Mouse (Mus musculus): Measurements from ENCODE around the gene Gm45062. TPM values are rescaled to one million over a fixed set of nuclear protein-coding genes. Genes with fewer than 3 reads are reported as not detected.
A peak's percentile ranks its signal among the peaks of the same experiment; 100 is the strongest.

Gene Gm45062
- polyA plus RNA-seq, 1 experiment from 2014 or later, result 8.2 TPM

DNA sequence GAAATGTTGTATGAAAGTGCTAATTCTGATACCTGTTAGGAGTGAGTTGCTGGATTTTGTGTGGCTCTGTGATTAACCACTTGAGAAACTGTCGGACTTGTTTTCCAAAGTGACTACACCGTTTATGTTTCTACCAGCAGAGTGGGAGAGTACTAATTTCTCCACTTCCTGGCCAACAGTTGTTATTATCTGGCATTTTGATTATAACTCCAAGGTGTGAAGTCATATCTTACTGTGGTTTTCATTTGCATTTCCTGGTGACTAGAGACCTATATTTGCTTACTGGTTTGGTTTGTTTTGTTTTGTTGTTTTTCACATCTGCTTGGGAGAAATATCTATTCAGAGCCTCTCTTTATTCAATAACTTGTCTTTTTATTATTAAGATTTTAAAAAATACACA is 149.1 kb downstream of the Gm45062 start:
- H3K4me2 ChIP-seq (ENCODE audit: low read depth, low read length), result no peak overlapping the region
- H3K27ac ChIP-seq (replicated peaks; ENCODE audit: low read depth, low read length), result no peak overlapping the region
- H3K27me3 ChIP-seq (replicated peaks; ENCODE audit: control insufficient read depth, insufficient read depth, low read length), result no peaks in the 10 kb centered on the region
- no peaks in the 10 kb centered on the region; the same call in 1 of the 2 replicates for H3K4me1 ChIP-seq (ENCODE audit: control insufficient read depth, insufficient read depth, low read length)
- no peaks in the 10 kb centered on the region for H3K36me3 ChIP-seq (ENCODE audit: control insufficient read depth, insufficient read depth, low read length)
- no peaks in the 10 kb centered on the region for H3K9me3 ChIP-seq (ENCODE audit: control insufficient read depth, low read length)
- ATAC-seq (ENCODE audit: low read depth), result no peak
- DNase-seq (ENCODE audit: low spot score), result no peak
- H3K9ac ChIP-seq (ENCODE audit: low read depth, low read length), result no peak overlapping the region
- no peak overlapping the region for H3K4me3 ChIP-seq (ENCODE audit: low read depth, low read length)
- WGBS, result 75% methylated on average over 2 of the region's 2 CpGs

DNA sequence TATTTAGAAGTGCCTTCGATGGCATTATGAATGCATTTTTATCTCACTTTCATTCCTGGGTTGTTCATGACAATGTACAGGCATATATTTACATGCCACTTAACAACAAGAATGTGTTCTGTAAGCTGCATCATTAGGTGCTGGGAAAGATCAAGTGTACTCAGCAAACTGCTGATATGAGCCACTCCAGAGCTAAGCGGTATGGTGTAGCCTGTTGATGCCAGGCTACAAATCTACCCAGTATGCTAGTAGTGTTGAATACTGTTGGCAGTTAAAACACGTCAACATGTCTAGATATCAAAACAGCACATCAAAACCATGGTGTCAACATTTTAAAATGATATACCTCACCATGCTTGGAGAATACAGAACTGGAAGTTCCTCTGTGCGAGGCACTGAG is 150.6 kb downstream of the Gm45062 start:
- H3K4me1 ChIP-seq (ENCODE audit: control insufficient read depth, insufficient read depth, low read length), result no peaks in the 10 kb centered on the region; the same call in 1 of the 2 replicates
- no peaks in the 10 kb centered on the region for H3K36me3 ChIP-seq (ENCODE audit: control insufficient read depth, insufficient read depth, low read length)
- 91% methylated on average over 4 of the region's 4 CpGs for WGBS
- DNase-seq (ENCODE audit: low spot score) (no peak), ATAC-seq (ENCODE audit: low read depth) (no peak)
- H3K27ac ChIP-seq (replicated peaks; ENCODE audit: low read depth, low read length), result no peak overlapping the region
- no peaks in the 10 kb centered on the region for H3K9me3 ChIP-seq (ENCODE audit: control insufficient read depth, low read length)
- no peak overlapping the region for H3K4me2 ChIP-seq (ENCODE audit: low read depth, low read length)
- H3K9ac ChIP-seq (ENCODE audit: low read depth, low read length), result no peak overlapping the region
- no peak overlapping the region for H3K4me3 ChIP-seq (ENCODE audit: low read depth, low read length)
- H3K27me3 ChIP-seq (replicated peaks; ENCODE audit: control insufficient read depth, insufficient read depth, low read length), result no peaks in the 10 kb centered on the region

DNA sequence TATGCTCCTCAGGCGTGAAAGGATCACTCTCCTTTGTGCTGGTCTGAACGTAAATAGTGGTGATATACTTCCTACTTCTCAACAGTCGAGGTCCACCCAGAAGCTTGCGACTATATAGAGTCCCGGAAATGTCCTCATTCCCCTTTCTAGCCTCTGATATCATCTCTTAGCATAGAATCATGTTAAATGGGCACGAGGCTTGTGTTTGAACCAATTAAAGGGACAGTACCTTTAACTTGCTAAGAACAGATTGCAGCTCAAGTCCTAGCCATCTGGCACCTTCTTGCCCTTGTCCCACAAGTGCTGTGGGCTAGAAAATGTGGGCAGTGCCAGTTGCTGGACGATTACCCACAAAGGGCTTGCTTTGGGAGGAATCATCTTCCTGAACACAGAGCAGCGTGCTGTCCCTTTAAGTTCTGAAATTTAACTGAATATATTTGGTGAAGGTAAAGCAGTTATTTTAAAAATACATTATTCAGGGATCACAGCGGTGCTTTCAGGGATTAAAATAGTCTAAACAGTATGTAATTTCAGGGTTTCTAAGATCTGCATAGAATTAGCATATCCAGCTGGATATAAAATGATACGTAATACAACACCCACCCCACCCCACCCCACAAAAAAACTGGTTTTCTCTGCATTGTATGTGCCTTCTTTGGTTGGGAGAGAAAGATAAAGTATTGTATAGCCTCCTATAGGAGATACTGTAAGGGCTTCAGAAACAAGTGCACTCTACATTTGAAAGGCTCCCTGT is 153.8 kb downstream of the Gm45062 start:
- DNase-seq (ENCODE audit: low spot score) (no peak), ATAC-seq (ENCODE audit: low read depth) (no peak; the same call in 1 of the 2 replicates)
- no peak overlapping the region for H3K4me2 ChIP-seq (ENCODE audit: low read depth, low read length)
- H3K36me3 ChIP-seq (ENCODE audit: control insufficient read depth, insufficient read depth, low read length), result no peaks in the 10 kb centered on the region
- 76% methylated on average over 10 of the region's 10 CpGs for WGBS
- no peaks in the 10 kb centered on the region for H3K9me3 ChIP-seq (ENCODE audit: control insufficient read depth, low read length)
- H3K4me3 ChIP-seq (ENCODE audit: low read depth, low read length), result no peak overlapping the region
- H3K27me3 ChIP-seq (replicated peaks; ENCODE audit: control insufficient read depth, insufficient read depth, low read length), result no peaks in the 10 kb centered on the region
- no peak overlapping the region for H3K27ac ChIP-seq (replicated peaks; ENCODE audit: low read depth, low read length)
- H3K9ac ChIP-seq (ENCODE audit: low read depth, low read length), result no peak overlapping the region
- no peaks in the 10 kb centered on the region; the same call in 1 of the 2 replicates for H3K4me1 ChIP-seq (ENCODE audit: control insufficient read depth, insufficient read depth, low read length)

DNA sequence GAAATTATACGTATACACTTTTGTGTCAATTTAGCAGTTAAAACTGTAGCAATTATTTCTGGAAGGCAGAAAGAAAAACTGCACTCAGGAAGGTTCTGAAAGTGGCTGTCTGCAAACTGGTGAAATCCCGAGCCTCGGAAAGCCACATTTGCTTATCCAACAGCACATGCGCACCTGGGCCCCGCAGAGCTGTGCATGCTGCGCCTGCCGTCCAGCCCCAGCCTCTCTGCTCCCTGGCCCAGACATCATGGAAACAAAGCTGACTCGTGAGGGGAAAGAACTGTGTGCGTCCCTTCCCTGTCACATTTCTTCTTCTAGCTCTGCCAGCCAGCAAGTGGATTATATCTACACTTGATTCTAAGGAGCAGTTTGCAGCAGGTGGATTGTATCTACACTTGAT is 154.8 kb downstream of the Gm45062 start:
- WGBS, result 64% methylated on average over 9 of the region's 9 CpGs
- Histone ChIP-seq H3K4me1 (ENCODE audit: control insufficient read depth, insufficient read depth, low read length) (no peaks in the 10 kb centered on the region; the same call in 1 of the 2 replicates), H3K4me2 (ENCODE audit: low read depth, low read length) (no peak overlapping the region), H3K27me3 (replicated peaks; ENCODE audit: control insufficient read depth, insufficient read depth, low read length) (no peaks in the 10 kb centered on the region), H3K9me3 (ENCODE audit: control insufficient read depth, low read length) (no peaks in the 10 kb centered on the region), H3K27ac (replicated peaks; ENCODE audit: low read depth, low read length) (no peak overlapping the region), H3K9ac (ENCODE audit: low read depth, low read length) (no peak overlapping the region), H3K4me3 (ENCODE audit: low read depth, low read length) (no peak overlapping the region), H3K36me3 (ENCODE audit: control insufficient read depth, insufficient read depth, low read length) (no peaks in the 10 kb centered on the region)
- DNase-seq (ENCODE audit: low spot score) (no peak), ATAC-seq (ENCODE audit: low read depth) (no peak)

DNA sequence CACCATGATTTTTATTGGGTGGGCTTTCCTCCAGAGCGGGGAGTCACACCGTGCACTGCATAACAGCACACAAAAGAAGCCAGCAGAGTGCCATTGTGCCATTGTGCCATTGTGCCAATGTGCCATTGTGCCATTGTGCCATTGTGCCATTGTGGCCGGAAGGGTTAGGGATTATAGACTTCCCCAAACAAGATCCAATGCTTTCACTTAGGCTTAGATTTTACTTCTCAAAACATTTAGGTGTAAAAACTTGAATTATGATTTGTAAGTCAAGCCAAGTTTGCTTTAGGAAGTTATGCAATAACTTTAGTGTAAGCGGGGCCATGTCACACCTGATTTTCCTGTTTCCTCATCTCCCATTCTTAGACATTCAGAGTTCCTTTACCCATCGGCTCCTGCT is 156.6 kb downstream of the Gm45062 start:
- Histone ChIP-seq H3K27me3 (replicated peaks; ENCODE audit: control insufficient read depth, insufficient read depth, low read length) (no peaks in the 10 kb centered on the region), H3K27ac (replicated peaks; ENCODE audit: low read depth, low read length) (no peak overlapping the region), H3K4me2 (ENCODE audit: low read depth, low read length) (no peak overlapping the region), H3K36me3 (ENCODE audit: control insufficient read depth, insufficient read depth, low read length) (no peaks in the 10 kb centered on the region), H3K4me3 (ENCODE audit: low read depth, low read length) (no peak overlapping the region), H3K9me3 (ENCODE audit: control insufficient read depth, low read length) (no peaks in the 10 kb centered on the region), H3K4me1 (ENCODE audit: control insufficient read depth, insufficient read depth, low read length) (no peaks in the 10 kb centered on the region; the same call in 1 of the 2 replicates), H3K9ac (ENCODE audit: low read depth, low read length) (no peak overlapping the region)
- 91% methylated on average over 5 of the region's 5 CpGs for WGBS
- ATAC-seq (ENCODE audit: low read depth) (no peak), DNase-seq (ENCODE audit: low spot score) (no peak)

DNA sequence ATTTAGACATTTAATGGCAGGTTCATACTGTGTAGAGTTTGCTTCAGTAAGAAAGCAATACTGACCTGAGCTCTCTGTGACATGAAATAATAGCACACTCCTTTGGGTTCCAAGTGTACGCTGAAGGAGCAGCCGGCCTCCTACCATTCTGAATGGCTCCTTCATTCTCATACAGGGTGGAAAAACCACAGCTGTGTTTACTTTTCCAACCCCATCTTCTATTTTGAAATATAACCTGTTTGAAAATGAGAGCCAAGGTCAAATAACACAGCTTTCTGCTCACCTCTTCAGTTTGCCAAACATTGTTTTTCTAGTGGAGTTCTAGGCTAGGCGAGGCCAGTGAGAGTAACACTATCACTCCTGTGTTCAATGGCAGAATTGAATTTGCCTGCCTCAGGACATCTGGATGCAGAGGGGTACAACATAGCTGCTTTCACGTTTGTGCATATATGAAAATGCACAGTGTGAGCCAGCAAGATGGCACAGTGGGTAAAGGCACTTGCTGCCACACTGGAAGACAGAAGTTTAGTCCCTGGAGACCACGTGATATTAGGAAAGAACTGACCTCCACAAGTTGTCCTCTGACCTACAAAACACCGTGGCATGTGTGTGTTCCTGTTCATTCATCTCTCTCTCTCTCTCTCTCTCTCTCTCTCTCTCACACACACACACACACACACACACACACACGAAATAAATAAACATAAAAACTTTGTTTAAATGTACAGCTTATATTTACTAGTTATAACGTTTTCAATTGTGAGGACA is 157.7 kb downstream of the Gm45062 start:
- Histone ChIP-seq H3K36me3 (ENCODE audit: control insufficient read depth, insufficient read depth, low read length) (no peaks in the 10 kb centered on the region), H3K4me2 (ENCODE audit: low read depth, low read length) (no peak overlapping the region), H3K4me3 (ENCODE audit: low read depth, low read length) (no peak overlapping the region), H3K4me1 (ENCODE audit: control insufficient read depth, insufficient read depth, low read length) (no peaks in the 10 kb centered on the region; the same call in 1 of the 2 replicates), H3K27me3 (replicated peaks; ENCODE audit: control insufficient read depth, insufficient read depth, low read length) (no peaks in the 10 kb centered on the region), H3K9ac (ENCODE audit: low read depth, low read length) (no peak overlapping the region), H3K9me3 (ENCODE audit: control insufficient read depth, low read length) (no peaks in the 10 kb centered on the region), H3K27ac (replicated peaks; ENCODE audit: low read depth, low read length) (no peak overlapping the region; the same call in 1 of the 2 replicates)
- ATAC-seq (ENCODE audit: low read depth) (peak; percentile 48; the same call in 1 of the 2 replicates), DNase-seq (ENCODE audit: low spot score) (peak; percentile 28)
- WGBS, result 60% methylated on average over 8 of the region's 8 CpGs

DNA sequence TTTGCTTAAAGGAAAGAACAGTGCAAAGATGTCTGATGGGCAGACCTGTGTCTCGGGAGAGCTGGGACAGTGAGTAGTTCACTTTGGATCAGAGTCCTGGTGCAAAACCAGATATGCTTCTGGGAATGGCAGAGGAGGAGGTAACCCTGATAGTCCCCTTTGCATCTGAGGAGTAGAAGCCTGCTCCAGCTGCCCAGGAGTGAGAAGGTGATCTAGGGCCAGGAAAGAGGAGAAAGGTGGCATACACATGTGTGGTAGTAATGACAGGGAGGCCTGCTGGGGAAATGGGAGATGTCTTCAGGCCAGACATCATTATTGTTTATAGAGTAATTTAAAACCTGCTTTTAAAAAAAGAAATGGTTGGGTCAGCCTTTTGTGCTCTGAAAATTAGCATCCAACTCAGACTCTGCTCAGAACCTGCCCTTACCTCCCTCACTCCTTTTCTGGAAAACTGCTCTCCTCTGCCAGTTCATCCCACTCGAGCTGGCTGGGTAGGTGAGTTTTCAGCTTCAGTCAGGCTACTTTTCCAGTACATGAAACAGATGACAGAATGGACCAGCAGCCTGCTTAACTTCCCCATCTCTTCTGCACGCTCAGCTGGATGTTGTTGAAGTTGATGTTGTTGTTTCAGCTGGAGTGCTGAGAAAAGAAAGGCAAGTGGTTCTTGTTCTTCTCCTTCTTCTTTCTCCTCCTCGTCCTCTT is 160.4 kb downstream of the Gm45062 start:
- 45% methylated on average over 4 of the region's 4 CpGs for WGBS
- DNase-seq (ENCODE audit: low spot score) (no peak), ATAC-seq (ENCODE audit: low read depth) (no peak)
- Histone ChIP-seq H3K27me3 (replicated peaks; ENCODE audit: control insufficient read depth, insufficient read depth, low read length) (no peaks in the 10 kb centered on the region), H3K4me2 (ENCODE audit: low read depth, low read length) (no peak overlapping the region), H3K27ac (replicated peaks; ENCODE audit: low read depth, low read length) (no peak overlapping the region), H3K4me1 (ENCODE audit: control insufficient read depth, insufficient read depth, low read length) (no peaks in the 10 kb centered on the region), H3K9ac (ENCODE audit: low read depth, low read length) (no peak overlapping the region), H3K36me3 (ENCODE audit: control insufficient read depth, insufficient read depth, low read length) (no peaks in the 10 kb centered on the region), H3K4me3 (ENCODE audit: low read depth, low read length) (no peak overlapping the region), H3K9me3 (ENCODE audit: control insufficient read depth, low read length) (no peaks in the 10 kb centered on the region)

DNA sequence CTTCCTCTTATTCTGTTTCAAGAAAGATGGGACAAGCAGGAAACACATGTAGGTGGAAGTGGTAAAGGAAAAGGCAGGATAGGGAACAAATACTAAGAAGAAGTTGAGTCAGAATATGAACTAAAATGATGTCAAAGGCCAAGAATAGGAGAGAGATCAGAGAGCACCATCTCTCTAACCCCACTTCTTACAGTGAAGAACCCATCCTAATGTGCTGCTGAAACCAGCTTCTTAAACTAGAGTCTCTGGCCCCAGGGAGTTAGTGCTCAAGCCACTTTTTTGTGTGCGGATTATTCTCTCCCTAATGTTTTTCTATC is 160.9 kb downstream of the Gm45062 start:
- H3K4me3 ChIP-seq (ENCODE audit: low read depth, low read length), result no peak overlapping the region
- no peaks in the 10 kb centered on the region for H3K36me3 ChIP-seq (ENCODE audit: control insufficient read depth, insufficient read depth, low read length)
- no peak overlapping the region for H3K4me2 ChIP-seq (ENCODE audit: low read depth, low read length)
- ATAC-seq (ENCODE audit: low read depth) (no peak), DNase-seq (ENCODE audit: low spot score) (no peak)
- H3K4me1 ChIP-seq (ENCODE audit: control insufficient read depth, insufficient read depth, low read length), result no peaks in the 10 kb centered on the region
- WGBS, result 67% methylated on average over 1 of the region's 1 CpGs
- no peaks in the 10 kb centered on the region for H3K9me3 ChIP-seq (ENCODE audit: control insufficient read depth, low read length)
- no peaks in the 10 kb centered on the region for H3K27me3 ChIP-seq (replicated peaks; ENCODE audit: control insufficient read depth, insufficient read depth, low read length)
- H3K9ac ChIP-seq (ENCODE audit: low read depth, low read length), result no peak overlapping the region
- no peak overlapping the region for H3K27ac ChIP-seq (replicated peaks; ENCODE audit: low read depth, low read length)
